Mouse (Mus musculus) stomach, postnatal 0 days (tissue): ENCODE measurements around the gene Smap2.

Experiments
- CTCF ChIP-seq: IDR thresholded peaks from 2 replicates; pipeline ENCODE4 v1.5.1; 2016; ENCODE audit warnings: antibody characterized with exemption, low read depth, mild to moderate bottlenecking, moderate library complexity
- EP300 ChIP-seq: optimal IDR thresholded peaks from 2 replicates; pipeline ENCODE3; 2016; ENCODE audit warnings: antibody characterized with exemption

DNA sequence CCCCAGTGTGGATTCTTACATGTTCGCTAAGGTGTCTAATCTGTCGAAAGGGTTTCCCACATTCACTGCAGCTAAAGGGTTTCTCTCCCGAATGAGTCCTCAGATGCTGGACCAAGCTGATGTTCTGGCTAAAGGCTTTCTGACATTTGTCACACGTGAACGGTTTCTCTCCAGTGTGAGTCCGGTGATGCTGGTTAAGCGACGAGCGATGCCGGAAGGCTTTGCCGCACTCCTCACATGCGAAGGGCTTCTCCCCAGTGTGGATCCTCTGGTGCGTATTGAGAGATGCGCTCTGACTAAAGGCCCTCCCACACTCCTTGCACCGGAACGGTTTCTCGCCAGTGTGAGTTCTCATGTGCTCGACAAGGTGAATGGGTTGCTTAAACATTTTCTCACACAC is 86.3 kb downstream of the Smap2 start:
- TF ChIP-seq CTCF (no peak), EP300 (no peak)
